Mouse (Mus musculus) neural tube, embryonic 11.5 days (tissue): Measurements from ENCODE around the gene Necab2. TPM values are rescaled to one million over a fixed set of nuclear protein-coding genes. Genes with fewer than 3 reads are reported as not detected.

Experiments
- ATAC-seq: fragments of 200-750 bp; cut with Nextera tagmentation; 2 replicates; pipeline ENCODE4 v1.8.0; 2017; ENCODE audit warnings: moderate number of reproducible peaks, mild to moderate bottlenecking, moderate TSS enrichment, moderate library complexity; ENCODE audit not compliant: insufficient read depth, low FRiP score, low TSS enrichment
- DNase-seq: peaks from one replicate; pipeline ENCODE4 v3.0.0-alpha.2; 2015; ENCODE audit warnings: low spot score
- H3K27ac ChIP-seq: fragments of 300-500 bp; sonication (generic); 2 replicates; pipeline ENCODE4 v1.5.1; 2014; ENCODE audit warnings: low read depth, mild to moderate bottlenecking, low read length
- H3K27me3 ChIP-seq: fragments of 300-500 bp; sonication (generic); 2 replicates; pipeline ENCODE4 v1.6.1; 2014; ENCODE audit warnings: mild to moderate bottlenecking, low read length, mixed read lengths; ENCODE audit not compliant: control insufficient read depth, insufficient read depth
- H3K36me3 ChIP-seq: fragments of 300-500 bp; sonication (generic); 2 replicates; pipeline ENCODE4 v1.6.1; 2014; ENCODE audit warnings: mild to moderate bottlenecking, low read length, moderate library complexity, mixed read lengths; ENCODE audit not compliant: control insufficient read depth, insufficient read depth
- H3K4me1 ChIP-seq: fragments of 300-500 bp; sonication (generic); 2 replicates; pipeline ENCODE4 v1.6.1; 2014; ENCODE audit warnings: low read length, mixed read lengths; ENCODE audit not compliant: control insufficient read depth, insufficient read depth
- H3K4me2 ChIP-seq: fragments of 300-500 bp; sonication (generic); 2 replicates; pipeline ENCODE4 v1.6.1; 2014; ENCODE audit warnings: low read depth, mild to moderate bottlenecking, moderate library complexity
- H3K4me3 ChIP-seq: fragments of 300-500 bp; sonication (generic); 2 replicates; pipeline ENCODE4 v1.5.1; 2014; ENCODE audit warnings: low read depth, low read length
- H3K9ac ChIP-seq: fragments of 300-500 bp; sonication (generic); 2 replicates; pipeline ENCODE4 v1.6.1; 2014; ENCODE audit warnings: mild to moderate bottlenecking, low read length
- H3K9me3 ChIP-seq: fragments of 300-500 bp; sonication (generic); 2 replicates; pipeline ENCODE4 v1.6.1; 2016; ENCODE audit warnings: low read length; ENCODE audit not compliant: control insufficient read depth
- WGBS: fragments of 180-500 bp; shearing (Covaris S2); extraction: QIAGEN DNeasy Blood & Tissue Kit; methylation state at CpG from one replicate; pipeline ENCODE4 v1.1.7; 2014; 5-methylcytosine and 5-hydroxymethylcytosine counted together
- polyA plus RNA-seq: library from polyadenylated mRNA; unstranded; fragments of >200 nt; fragmentation: Nextera tagmentation; extraction: Ambion mirVana; gene quantifications from 2 replicates; pipeline ENCODE4 v1.2.1, GENCODE M21; 2014

Necab2 gene
- polyA plus RNA-seq, 1 experiment from 2014 or later = 11.5 TPM

DNA sequence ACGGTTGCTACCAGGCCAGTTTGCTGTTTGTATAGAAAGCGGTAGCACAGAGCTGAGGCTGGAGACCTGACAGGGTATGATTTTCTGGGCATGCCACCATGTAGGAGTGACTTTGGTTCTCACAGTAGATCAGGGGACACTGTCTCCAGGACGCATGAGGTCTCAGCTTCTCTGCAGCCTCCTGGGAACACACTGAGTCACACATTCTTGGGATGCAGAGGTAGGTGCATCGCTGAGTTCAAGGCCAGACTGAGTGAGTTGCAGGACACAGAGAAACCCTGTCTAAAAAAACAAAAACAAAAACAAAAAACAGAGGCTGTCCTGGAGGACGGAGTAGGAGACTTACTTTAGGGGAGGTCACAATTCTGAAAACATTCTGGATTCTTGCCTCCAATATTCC lies 6.4 kb downstream of the Necab2 start:
- no peak for DNase-seq
- 83% methylated on average over 5 of the region's 5 CpGs for WGBS

DNA sequence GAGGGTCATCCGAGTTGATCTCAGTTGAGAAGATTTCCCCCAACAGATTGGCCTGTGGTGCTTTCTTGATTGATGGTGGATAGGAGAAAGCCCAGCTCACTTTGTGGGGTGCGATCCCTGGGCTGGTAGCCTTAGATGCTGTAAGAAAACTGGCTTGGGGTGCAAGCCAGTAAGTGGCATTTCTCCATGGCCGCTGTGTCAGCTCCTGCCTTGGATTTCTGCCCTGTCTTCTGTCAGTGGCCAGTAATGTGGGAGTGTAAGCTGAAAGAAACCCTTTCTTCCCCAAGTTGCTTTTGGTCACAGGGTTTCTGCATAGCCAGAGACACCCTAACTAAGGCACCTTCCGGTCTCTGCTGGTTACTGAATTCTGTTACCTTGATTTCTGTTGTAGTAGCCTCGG lies 9.5 kb downstream of the Necab2 start:
- Histone ChIP-seq H3K9ac (no peak overlapping the region), H3K4me3 (no peak overlapping the region), H3K27ac (no peak overlapping the region), H3K9me3 (no peaks in the 10 kb centered on the region), H3K27me3 (no peaks in the 10 kb centered on the region), H3K4me1 (no peaks in the 10 kb centered on the region), H3K4me2 (no peak overlapping the region), H3K36me3 (no peaks in the 10 kb centered on the region)
- DNase-seq (no peak), ATAC-seq (no peak)
- WGBS = 90% methylated on average over 5 of the region's 5 CpGs

More for the DNA sequence above, 6.4 kb downstream of the Necab2 start:
- Histone ChIP-seq H3K36me3 (no peaks in the 10 kb centered on the region), H3K4me1 (no peaks in the 10 kb centered on the region), H3K9ac (no peak overlapping the region), H3K4me3 (no peak overlapping the region), H3K9me3 (no peaks in the 10 kb centered on the region), H3K27ac (no peak overlapping the region), H3K4me2 (no peak overlapping the region), H3K27me3 (peaks cover 10% of the 10 kb centered on the region)
- no peak for ATAC-seq

DNA sequence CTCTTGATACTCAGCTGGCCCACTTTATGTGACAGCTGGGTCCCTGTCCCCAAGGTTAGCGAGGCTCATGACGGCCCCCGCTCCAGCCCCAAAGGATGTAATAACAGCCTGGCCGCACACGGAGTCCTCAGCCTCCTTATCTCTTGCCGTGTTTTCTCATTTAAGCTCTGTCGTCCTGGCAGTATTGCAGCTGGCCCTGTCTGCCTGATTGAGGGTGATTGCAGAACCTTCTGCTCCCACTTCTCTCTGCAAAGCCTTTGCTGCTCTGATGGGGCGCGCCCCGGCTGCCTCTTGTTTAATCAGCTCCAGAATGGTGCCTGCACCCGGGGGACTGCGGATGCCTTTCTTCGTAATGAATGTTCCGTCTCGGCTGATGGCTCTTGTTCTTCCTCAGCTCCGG lies 13.2 kb downstream of the Necab2 start:
- ATAC-seq = no peak; the same call in 1 of the 2 replicates

DNA sequence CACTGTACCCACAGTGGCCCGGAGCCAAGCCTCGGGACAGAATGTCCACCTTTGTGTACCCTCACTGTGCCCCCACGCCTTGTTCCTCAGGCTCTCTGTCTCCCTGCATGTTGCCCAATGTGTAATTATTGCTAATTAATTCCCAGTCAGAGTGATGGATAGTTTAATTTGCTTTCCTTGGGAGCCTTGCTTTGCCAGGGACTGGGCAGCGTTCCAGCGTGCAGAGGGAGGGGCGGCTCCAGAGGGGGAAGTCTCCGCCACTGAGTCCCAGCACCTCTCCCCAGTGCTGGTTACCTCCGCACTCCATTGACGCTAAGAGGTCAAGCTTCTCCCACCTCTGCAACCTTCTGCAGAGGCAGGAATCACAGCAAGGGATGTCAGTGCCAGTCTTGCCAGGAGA lies 14.8 kb downstream of the Necab2 start:
- WGBS = 70% methylated on average over 9 of the region's 9 CpGs
- ATAC-seq = no peak
- Histone ChIP-seq H3K4me3 (no peak overlapping the region), H3K4me1 (peaks cover 6% of the 10 kb centered on the region), H3K4me2 (no peak overlapping the region), H3K27ac (no peak overlapping the region), H3K9ac (no peak overlapping the region), H3K36me3 (no peaks in the 10 kb centered on the region), H3K27me3 (0 out of 2 replicates have a peak, but pooled peaks cover 4% of the 10 kb centered on the region), H3K9me3 (no peaks in the 10 kb centered on the region)
- no peak for DNase-seq

More for the DNA sequence above, 13.2 kb downstream of the Necab2 start:
- Histone ChIP-seq H3K4me3 (no peak overlapping the region), H3K9ac (no peak overlapping the region), H3K4me1 (no peaks in the 10 kb centered on the region), H3K36me3 (no peaks in the 10 kb centered on the region), H3K27ac (peak overlapping the region; percentile 29; the same call in 1 of the 2 replicates), H3K9me3 (no peaks in the 10 kb centered on the region), H3K27me3 (no peaks in the 10 kb centered on the region), H3K4me2 (no peak overlapping the region)
- WGBS = 44% methylated on average over 16 of the region's 16 CpGs
- DNase-seq = peak; percentile 70

DNA sequence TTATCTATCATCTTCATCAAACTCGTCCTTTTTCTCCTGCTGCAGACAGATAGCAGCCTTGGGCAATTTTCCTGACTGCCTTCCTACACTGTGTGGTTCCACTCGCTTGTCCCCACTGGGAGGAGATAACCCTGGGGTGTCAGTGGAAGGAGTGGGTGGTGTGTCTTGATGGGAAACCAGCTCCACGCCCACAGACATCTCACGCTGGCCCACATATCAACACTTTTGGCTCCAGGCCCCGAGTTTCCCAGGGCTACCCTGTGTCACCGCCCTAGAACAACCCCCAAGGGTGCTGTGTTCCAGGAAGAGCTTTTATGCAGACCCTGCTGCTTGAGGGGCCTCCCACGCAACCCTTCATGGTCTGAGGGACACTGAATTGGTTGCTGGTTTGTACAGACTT lies 17.2 kb downstream of the Necab2 start:
- 77% methylated on average over 7 of the region's 7 CpGs for WGBS
- no peak overlapping the region for H3K4me2 ChIP-seq
- H3K36me3 ChIP-seq = no peaks in the 10 kb centered on the region
- no peak overlapping the region for H3K4me3 ChIP-seq
- H3K27me3 ChIP-seq = 0 out of 2 replicates have a peak, but pooled peaks cover 7% of the 10 kb centered on the region
- no peak for DNase-seq
- no peaks in the 10 kb centered on the region for H3K9me3 ChIP-seq
- ATAC-seq = no peak
- no peak overlapping the region for H3K27ac ChIP-seq
- H3K4me1 ChIP-seq = peaks cover 7% of the 10 kb centered on the region
- H3K9ac ChIP-seq = no peak overlapping the region

DNA sequence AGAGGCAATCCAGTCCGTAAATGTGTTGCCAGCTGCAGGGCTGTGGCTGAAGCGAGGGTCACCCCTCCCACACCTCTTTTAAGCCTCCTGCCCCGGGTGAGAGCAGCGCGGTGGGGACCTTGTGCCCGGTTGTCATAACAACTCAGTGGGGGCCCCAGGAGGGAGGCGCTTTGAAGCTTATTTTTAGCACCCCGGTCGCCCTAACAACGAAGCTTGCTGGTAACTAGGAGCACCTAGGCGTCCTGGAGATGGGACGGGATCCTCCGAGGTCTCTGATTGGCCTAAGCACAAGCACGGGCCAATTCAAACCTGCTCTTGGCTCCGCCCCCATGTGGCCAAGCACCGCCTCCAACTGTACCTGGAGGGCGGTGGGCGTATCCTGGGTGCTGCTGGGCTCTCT lies 19.6 kb downstream of the Necab2 start:
- Histone ChIP-seq H3K9me3 (no peaks in the 10 kb centered on the region), H3K27ac (no peak overlapping the region), H3K4me3 (no peak overlapping the region), H3K4me1 (peaks cover 7% of the 10 kb centered on the region), H3K27me3 (0 out of 2 replicates have a peak, but pooled peaks cover 7% of the 10 kb centered on the region), H3K9ac (peak overlapping the region; percentile 7; the same call in 1 of the 2 replicates), H3K36me3 (no peaks in the 10 kb centered on the region), H3K4me2 (peak overlapping the region; percentile 4; the same call in 1 of the 2 replicates)
- no peak for DNase-seq
- no peak for ATAC-seq
- WGBS = 1% methylated on average over 18 of the region's 18 CpGs

DNA sequence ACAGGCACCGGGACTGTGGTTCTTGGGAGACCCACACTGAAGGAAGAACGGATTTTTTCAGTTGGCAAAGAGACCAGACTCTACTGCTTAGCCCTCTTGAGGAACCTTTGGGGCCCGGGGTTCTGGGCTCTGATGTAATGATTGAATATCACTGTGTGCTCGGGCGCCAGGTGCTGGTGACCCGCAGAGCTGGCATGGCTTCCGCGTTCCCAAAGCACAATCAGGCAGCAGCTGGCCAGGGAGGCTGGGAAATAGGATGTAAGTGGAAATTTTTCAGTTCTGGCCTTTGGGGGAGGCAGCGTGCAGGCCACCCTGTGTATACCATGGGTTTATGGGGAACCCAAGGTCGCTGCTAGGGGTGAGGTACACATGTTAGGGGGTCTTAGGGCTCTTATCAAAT lies 20.3 kb downstream of the Necab2 start:
- DNase-seq = no peak
- 80% methylated on average over 10 of the region's 10 CpGs for WGBS
- Histone ChIP-seq H3K27me3 (0 out of 2 replicates have a peak, but pooled peaks cover 7% of the 10 kb centered on the region), H3K4me2 (no peak overlapping the region), H3K9ac (no peak overlapping the region), H3K4me1 (peaks cover 7% of the 10 kb centered on the region), H3K4me3 (no peak overlapping the region), H3K9me3 (no peaks in the 10 kb centered on the region), H3K27ac (no peak overlapping the region), H3K36me3 (no peaks in the 10 kb centered on the region)
- no peak for ATAC-seq

DNA sequence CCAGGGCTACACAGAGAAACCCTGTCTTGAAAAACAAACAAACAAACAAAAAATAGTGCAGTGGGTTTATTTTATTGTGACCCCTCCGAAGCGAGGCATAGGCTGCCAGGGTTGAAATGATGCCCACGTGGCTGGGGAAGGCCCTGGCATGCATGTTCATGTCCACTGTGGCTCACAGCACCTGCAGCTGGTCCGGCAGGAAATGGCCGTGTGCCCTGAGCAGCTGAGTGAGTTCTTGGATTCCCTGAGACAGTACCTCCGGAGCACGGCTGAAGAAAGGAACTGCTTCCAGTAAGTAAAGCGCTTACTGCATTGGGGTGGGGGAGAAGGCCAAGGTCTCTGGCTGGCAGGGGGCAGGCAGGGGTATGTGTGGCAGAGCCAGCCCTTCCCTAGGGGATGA lies 21.6 kb downstream of the Necab2 start:
- H3K27me3 ChIP-seq = 0 out of 2 replicates have a peak, but pooled peaks cover 7% of the 10 kb centered on the region
- DNase-seq (no peak), ATAC-seq (no peak)
- H3K4me3 ChIP-seq = no peak overlapping the region
- H3K4me1 ChIP-seq = peaks cover 7% of the 10 kb centered on the region
- WGBS = 93% methylated on average over 8 of the region's 8 CpGs
- H3K27ac ChIP-seq = no peak overlapping the region
- no peaks in the 10 kb centered on the region for H3K36me3 ChIP-seq
- H3K9ac ChIP-seq = no peak overlapping the region
- no peaks in the 10 kb centered on the region for H3K9me3 ChIP-seq
- H3K4me2 ChIP-seq = no peak overlapping the region

DNA sequence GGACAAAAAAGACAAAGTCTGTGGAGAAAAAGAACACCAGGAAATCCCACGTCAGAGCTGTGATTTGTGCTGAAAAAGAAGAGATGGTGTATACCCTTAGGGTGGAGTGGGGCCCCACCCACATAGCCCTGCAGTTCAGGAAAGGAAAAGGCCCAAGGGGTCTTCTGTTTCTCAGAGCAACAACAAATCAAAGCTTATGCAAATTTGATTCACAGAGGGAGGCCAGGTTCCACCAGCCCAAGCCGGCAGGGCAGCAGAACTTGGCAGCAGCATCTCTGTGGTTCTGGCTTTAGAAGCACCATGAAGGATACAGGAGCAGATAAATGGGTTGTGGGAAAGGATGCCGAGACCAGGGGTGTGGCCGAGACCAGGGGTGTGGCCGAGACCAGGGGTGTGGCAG lies 32.2 kb downstream of the Necab2 start:
- no peak overlapping the region for H3K27ac ChIP-seq
- H3K4me3 ChIP-seq = no peak overlapping the region
- H3K9ac ChIP-seq = no peak overlapping the region
- no peak for ATAC-seq
- no peak for DNase-seq
- H3K4me2 ChIP-seq = no peak overlapping the region
- H3K27me3 ChIP-seq = no peaks in the 10 kb centered on the region
- H3K36me3 ChIP-seq = no peaks in the 10 kb centered on the region
- H3K4me1 ChIP-seq = no peaks in the 10 kb centered on the region
- H3K9me3 ChIP-seq = no peaks in the 10 kb centered on the region
- WGBS = 20% methylated on average over 5 of the region's 5 CpGs
